Mouse (Mus musculus): ENCODE results near the gene Rpl27. TPM values are rescaled to one million over a fixed set of nuclear protein-coding genes. Genes with fewer than 3 reads are reported as not detected.
"Not testable (repeated sequence)": the region's sequence is repeated elsewhere in the genome, so short reads cannot be mapped to it uniquely, and the experiment has no call there.

Rpl27 gene
- polyA plus RNA-seq, 1 experiment: 702 TPM

DNA sequence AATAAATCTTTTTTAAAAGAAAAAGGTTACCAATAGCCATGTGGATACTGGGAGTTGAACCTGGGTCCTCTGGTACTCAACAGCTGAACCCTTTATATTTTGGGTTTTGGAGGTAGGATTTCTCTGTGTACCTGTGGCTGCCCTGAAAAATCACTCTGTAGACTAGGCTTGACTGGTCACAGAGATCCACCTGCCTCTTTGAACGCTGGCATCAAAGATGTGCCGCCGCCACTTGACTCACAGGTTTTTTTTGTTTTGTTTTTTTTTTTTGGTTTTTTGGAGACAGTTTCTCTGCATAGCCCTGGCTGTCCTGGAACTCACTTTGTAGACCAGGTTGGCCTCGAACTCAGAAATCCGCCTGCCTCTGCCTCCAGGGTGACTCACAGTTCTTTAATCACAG lies 5.7 kb downstream of the Rpl27 start:
- no peak for TF ChIP-seq POLR2A (IDR thresholded peaks at IDR 0.05; ENCODE audit: low read depth, low read length)
- no peak for TF ChIP-seq CTCF (IDR thresholded peaks at IDR 0.05; ENCODE audit: borderline replicate concordance, insufficient read depth, low read length)
- H3K27ac ChIP-seq (ENCODE audit: insufficient read depth, low read length): peak overlapping the region; percentile 34; the same call in 1 of the 2 replicates
- no peak overlapping the region for H3K4me3 ChIP-seq (ENCODE audit: insufficient read depth, low read length)
- H3K4me1 ChIP-seq (ENCODE audit: control insufficient read depth, insufficient read depth, low read length): peaks cover 6% of the 10 kb centered on the region; the same call in 1 of the 2 replicates

DNA sequence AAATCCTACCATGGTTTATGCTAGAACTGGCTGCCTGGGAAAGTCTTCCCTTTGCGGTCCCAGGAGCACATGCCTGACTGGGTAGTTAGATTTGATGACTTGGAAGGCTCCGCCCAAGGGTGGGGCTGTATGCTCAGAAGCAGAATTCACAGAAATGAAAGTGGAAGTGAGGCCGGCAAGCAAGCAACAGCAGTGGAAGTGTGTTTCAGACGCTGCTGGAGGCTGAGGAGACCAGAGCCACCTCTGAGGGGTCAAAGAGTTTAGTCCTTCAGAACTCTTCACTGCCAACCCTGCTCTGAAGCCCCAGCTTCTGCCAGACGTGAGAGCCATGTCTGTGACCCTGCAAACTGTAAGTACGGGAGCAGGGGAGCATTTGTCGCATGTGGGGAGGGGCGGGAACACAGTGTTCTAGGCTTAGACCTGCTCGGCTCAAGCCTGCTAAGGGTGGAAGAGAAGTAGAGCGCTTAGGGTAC lies 6.2 kb downstream of the Rpl27 start, which contains the start of gene Ifi35:
Ifi35 (plus strand) TSS at position 134 of the 473 bp plus-strand sequence.
- H3K4me3 ChIP-seq (ENCODE audit: insufficient read depth, low read length): peak within 1 kb of the TSS; percentile 72
- peaks cover 6% of the 10 kb centered on the region; the same call in 1 of the 2 replicates for H3K4me1 ChIP-seq (ENCODE audit: control insufficient read depth, insufficient read depth, low read length)
- H3K27ac ChIP-seq (ENCODE audit: insufficient read depth, low read length): peak within 1 kb of the TSS; percentile 65
- no peak for TF ChIP-seq CTCF (IDR thresholded peaks at IDR 0.05; ENCODE audit: borderline replicate concordance, insufficient read depth, low read length)
- peak; percentile 94 for TF ChIP-seq POLR2A (IDR thresholded peaks at IDR 0.05; ENCODE audit: low read depth, low read length)

DNA sequence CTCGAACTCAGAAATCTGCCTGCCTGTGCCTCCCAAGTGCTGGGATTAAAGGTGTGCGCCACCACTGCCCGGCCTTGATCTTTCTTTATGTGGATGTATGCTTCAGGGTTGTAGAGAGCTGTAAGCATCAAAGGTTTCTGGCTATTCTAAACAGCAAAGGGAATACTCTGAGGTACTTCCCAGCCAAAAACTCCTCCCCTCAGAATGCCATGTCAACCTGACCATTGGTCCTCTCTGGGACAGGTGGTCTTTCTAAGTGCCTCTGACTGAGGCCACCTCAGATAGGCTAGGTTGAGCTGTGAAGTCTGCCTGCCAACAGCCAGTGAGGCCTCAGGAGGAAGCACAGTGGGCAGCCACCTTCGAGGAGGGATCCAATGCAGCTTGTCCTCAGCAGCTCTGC lies 6.8 kb downstream of the Rpl27 start:
- Histone ChIP-seq H3K4me3 (ENCODE audit: insufficient read depth, low read length) (peak overlapping the region; percentile 72), H3K4me1 (ENCODE audit: control insufficient read depth, insufficient read depth, low read length) (peaks cover 6% of the 10 kb centered on the region; the same call in 1 of the 2 replicates), H3K27ac (ENCODE audit: insufficient read depth, low read length) (peak overlapping the region; percentile 65; the same call in 1 of the 2 replicates)
- TF ChIP-seq POLR2A (IDR thresholded peaks at IDR 0.05; ENCODE audit: low read depth, low read length): no peak
- TF ChIP-seq CTCF (IDR thresholded peaks at IDR 0.05; ENCODE audit: borderline replicate concordance, insufficient read depth, low read length): no peak

DNA sequence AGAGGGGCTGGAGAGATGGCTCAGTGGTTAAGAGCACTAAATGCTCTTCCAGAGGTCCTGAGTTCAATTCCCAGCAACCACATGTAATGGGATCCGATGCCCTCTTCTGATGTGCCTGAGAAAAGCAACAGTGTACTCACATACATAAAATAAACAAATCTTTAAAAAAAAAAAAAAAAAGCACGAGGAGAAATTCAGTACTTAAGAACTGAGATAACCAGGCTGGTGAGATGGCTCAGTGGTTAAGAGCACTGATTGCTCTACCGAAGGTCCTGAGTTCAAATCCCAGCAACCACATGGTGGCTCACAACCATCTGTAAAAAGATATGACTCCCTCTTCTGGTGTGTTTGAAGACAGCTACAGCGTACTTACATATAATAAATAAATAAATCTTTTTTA lies 7.5 kb downstream of the Rpl27 start:
- not testable (repeated sequence) for H3K4me3 ChIP-seq (ENCODE audit: insufficient read depth, low read length); H3K4me1 ChIP-seq (ENCODE audit: control insufficient read depth, insufficient read depth, low read length); H3K27ac ChIP-seq (ENCODE audit: insufficient read depth, low read length)

DNA sequence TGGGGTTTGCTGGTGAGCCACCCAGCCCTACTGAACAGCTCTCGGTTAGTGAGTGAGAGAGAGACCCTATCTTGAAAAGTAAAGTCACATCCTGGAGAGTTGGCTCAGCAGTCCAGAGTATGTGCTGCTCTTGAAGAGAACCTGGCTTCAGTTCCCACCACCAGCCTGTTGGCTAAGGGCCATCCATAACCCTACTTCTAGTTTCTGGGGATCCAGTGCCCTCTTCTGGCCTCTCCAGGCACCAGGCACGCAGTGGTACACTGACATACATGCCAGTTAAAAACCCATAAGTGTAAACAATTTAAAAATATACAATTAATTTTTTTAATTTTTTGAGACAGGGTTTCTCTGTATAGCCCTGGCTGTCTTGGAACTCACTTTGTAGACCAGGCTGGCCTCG lies 8.3 kb downstream of the Rpl27 start:
- Histone ChIP-seq H3K27ac (ENCODE audit: insufficient read depth, low read length) (no peak overlapping the region), H3K4me3 (ENCODE audit: insufficient read depth, low read length) (no peak overlapping the region), H3K4me1 (ENCODE audit: control insufficient read depth, insufficient read depth, low read length) (peaks cover 11% of the 10 kb centered on the region)
- TF ChIP-seq POLR2A (IDR thresholded peaks at IDR 0.05; ENCODE audit: low read depth, low read length): no peak
- no peak for TF ChIP-seq CTCF (IDR thresholded peaks at IDR 0.05; ENCODE audit: borderline replicate concordance, insufficient read depth, low read length)

DNA sequence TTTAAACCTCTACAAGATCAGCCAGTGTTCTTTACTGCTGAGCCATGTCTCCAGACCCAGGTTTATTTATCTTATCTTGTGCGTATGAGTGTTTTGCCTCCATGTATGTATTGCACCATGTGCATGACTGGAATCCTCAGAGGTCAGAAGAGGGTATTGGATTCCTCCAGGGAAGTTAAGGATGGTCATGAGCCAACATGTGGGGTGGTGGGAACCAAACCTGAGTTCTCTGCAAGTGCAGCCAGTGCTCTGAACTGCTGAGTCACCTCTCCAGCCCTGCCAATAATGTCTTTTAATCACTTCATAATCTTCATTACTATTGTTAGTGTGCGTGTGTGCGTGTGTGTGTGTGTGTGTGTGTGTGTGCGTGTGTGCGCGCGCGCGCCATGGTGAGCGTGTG lies 9.4 kb downstream of the Rpl27 start:
- Histone ChIP-seq H3K4me3 (ENCODE audit: insufficient read depth, low read length) (no peak overlapping the region), H3K27ac (ENCODE audit: insufficient read depth, low read length) (peak overlapping the region; percentile 35; the same call in 1 of the 2 replicates), H3K4me1 (ENCODE audit: control insufficient read depth, insufficient read depth, low read length) (peaks cover 11% of the 10 kb centered on the region)
- TF ChIP-seq CTCF (IDR thresholded peaks at IDR 0.05; ENCODE audit: borderline replicate concordance, insufficient read depth, low read length): no peak

DNA sequence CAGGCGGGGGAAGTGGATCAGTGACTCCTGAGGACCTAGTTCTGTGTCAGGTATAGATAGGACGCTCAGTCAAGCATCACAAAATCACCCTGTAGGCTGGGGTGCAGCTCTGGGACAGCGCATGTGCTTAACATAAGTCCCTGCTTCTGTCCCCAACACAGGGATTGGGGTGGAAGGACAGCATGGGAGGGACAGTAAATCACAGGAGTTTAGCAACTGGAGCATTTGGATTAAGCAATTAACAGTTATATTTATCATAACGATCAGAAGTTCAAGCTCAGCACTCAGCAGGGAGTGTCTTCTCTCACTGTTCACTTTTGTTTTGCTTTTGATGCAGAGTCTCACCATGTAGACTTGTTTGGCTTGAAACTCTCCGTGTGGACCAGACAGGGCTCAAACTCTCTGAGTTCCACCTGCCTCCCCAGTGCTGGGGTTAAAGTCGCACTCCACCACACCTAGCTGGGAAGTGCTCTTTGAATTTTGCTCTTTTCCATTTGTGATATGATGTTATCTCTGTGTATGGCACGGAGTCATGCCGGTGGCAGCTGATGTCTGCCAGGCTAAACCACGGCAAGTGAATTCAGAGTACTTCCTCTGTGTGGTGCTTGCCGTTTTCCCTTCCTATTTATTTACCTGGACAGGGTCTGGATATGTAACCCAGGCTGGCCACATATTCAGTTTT lies 10.1 kb downstream of the Rpl27 start:
- Histone ChIP-seq H3K4me3 (ENCODE audit: insufficient read depth, low read length) (no peak overlapping the region), H3K27ac (ENCODE audit: insufficient read depth, low read length) (no peak overlapping the region), H3K4me1 (ENCODE audit: control insufficient read depth, insufficient read depth, low read length) (peaks cover 11% of the 10 kb centered on the region)
- TF ChIP-seq CTCF (IDR thresholded peaks at IDR 0.05; ENCODE audit: borderline replicate concordance, insufficient read depth, low read length) (no peak), POLR2A (IDR thresholded peaks at IDR 0.05; ENCODE audit: low read depth, low read length) (no peak)

DNA sequence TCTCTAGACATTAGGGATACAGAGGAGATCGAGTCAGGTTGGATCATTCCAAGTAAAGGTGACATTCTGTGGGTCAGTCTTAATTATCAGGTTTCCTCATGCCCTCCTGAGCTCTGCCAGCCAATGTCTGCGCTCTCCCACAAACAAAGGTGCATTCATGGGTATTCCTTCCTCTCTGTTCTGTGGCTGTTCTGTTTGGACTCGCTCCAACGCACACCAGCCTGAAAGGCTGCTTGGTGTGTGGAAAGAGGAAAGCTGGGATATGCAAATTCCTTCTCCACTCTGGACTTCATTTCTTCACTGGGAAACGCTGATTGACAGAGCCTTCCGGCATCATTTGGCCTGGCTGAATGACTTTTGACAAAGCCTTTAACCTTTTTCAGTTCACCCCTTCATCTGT lies 12.6 kb downstream of the Rpl27 start:
- no peak for TF ChIP-seq POLR2A (IDR thresholded peaks at IDR 0.05; ENCODE audit: low read depth, low read length)
- TF ChIP-seq CTCF (IDR thresholded peaks at IDR 0.05; ENCODE audit: borderline replicate concordance, insufficient read depth, low read length): no peak
- no peak overlapping the region for H3K27ac ChIP-seq (ENCODE audit: insufficient read depth, low read length)
- H3K4me3 ChIP-seq (ENCODE audit: insufficient read depth, low read length): no peak overlapping the region
- H3K4me1 ChIP-seq (ENCODE audit: control insufficient read depth, insufficient read depth, low read length): peaks cover 11% of the 10 kb centered on the region

DNA sequence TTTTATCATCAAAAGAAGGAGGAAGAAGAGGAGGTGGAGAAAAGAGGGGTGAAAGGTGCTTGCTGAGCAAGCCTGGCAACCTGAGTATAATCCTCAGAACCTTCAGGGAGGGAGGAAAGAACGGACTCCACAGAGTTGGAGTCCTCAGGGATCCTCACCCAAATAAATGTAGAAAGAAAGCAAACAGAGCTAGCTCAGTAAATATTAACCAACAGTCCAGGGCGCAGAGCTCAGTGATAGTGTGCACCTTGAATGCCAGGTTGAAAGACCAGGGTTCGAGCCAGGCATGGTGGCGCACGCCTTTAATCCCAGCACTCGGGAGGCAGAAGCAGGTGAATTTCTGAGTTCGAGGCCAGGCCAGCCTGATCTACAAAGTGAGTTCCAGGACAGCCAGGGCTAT lies 13.5 kb downstream of the Rpl27 start:
- TF ChIP-seq POLR2A (IDR thresholded peaks at IDR 0.05; ENCODE audit: low read depth, low read length): no peak
- TF ChIP-seq CTCF (IDR thresholded peaks at IDR 0.05; ENCODE audit: borderline replicate concordance, insufficient read depth, low read length): no peak
- Histone ChIP-seq H3K4me3 (ENCODE audit: insufficient read depth, low read length) (no peak overlapping the region), H3K27ac (ENCODE audit: insufficient read depth, low read length) (no peak overlapping the region), H3K4me1 (ENCODE audit: control insufficient read depth, insufficient read depth, low read length) (peaks cover 11% of the 10 kb centered on the region)

DNA sequence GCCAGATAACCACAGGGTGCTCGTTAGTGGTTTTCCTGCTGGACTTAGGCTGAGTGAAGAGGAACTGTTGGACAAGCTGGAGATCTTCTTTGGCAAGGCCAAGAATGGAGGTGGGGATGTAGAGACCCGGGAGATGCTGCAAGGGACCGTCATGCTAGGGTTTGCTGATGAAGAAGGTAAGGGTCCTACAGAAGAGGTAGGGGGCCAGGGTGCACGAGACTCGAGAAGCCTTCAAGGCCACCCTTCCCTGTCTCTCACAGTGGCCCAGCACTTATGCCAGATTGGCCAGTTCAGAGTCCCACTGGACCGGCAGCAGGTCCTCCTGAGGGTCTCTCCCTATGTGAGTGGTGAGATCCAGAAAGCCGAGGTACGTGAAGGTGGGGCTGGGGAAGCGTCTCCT lies 15.5 kb downstream of the Rpl27 start:
- no peak for TF ChIP-seq POLR2A (IDR thresholded peaks at IDR 0.05; ENCODE audit: low read depth, low read length)
- TF ChIP-seq CTCF (IDR thresholded peaks at IDR 0.05; ENCODE audit: borderline replicate concordance, insufficient read depth, low read length): no peak
- Histone ChIP-seq H3K4me1 (ENCODE audit: control insufficient read depth, insufficient read depth, low read length) (peaks cover 10% of the 10 kb centered on the region), H3K4me3 (ENCODE audit: insufficient read depth, low read length) (no peak overlapping the region), H3K27ac (ENCODE audit: insufficient read depth, low read length) (no peak overlapping the region)

All from embryonic fibroblast, embryonic 13.5 days (primary cell).